In the genomic region with DNA sequence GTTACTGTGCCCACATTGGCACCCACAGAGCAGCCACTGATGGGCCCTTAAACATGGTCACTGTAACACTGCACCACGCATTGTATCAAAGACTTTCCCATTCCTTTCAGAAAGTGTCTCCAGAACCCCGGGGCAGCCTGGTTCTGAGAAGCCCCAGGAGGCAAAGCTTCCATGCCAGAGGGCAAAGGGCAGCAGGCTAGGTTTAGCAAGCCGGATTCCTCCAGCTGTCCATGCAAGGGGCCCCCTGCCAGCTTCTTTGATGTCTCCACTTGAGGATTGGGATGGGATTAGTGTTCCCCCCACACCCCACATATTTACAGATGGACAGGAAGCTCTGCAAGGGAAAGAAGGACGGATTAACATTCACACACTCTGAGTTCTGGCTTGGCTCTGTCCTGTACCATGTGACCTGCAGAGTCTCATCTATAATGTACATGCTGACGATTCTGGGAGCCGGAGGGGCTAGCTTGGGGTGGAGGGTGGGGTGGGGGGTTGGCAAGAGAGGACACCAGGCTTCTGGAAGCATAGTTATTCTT, we compare ENCODE assay signal across 18 mouse cellular contexts.
DNase-seq lines count a peak whose midpoint lies in the region; ATAC-seq and TF ChIP-seq lines count a peak whose summit lies in the region.
"Had no signal": no experiment of that assay in that cellular context is flagged by ENCODE, and none has a peak within 500 bp of the region (broad histone marks: within the 10 kb centered on the region; RNA-seq: fewer than 3 reads in every experiment).

No protein-coding gene starts in this region.

- no peak for ATAC-seq in hindbrain, embryonic 16.5 days
- 0 out of 2 replicates have a peak, but pooled peaks have one; percentile 23 for ATAC-seq in lung, postnatal 0 days
- no peak for ATAC-seq in heart, embryonic 12.5 days (ENCODE audit: insufficient number of reproducible peaks, low FRiP score)
- ATAC-seq: forebrain, postnatal 0 days had no signal

- no peak overlapping the region for H3K4me3 ChIP-seq in hindbrain, embryonic 10.5 days
- H3K4me3 ChIP-seq in hindbrain, embryonic 16.5 days (ENCODE audit: low read length) = no peak overlapping the region
- H3K4me3 ChIP-seq in lung, postnatal 0 days (ENCODE audit: low read depth, low read length) = no peak overlapping the region
- H3K4me3 ChIP-seq in heart, embryonic 12.5 days = no peak overlapping the region
- H3K4me3 ChIP-seq: heart, embryonic 10.5 days; hindbrain, embryonic 13.5 days; lung, embryonic 15.5 days had no signal

- no peaks in the 10 kb centered on the region for H3K9me3 ChIP-seq in hindbrain, embryonic 10.5 days
- H3K9me3 ChIP-seq in hindbrain, embryonic 16.5 days (ENCODE audit: control insufficient read depth, low read length) = no peaks in the 10 kb centered on the region
- no peaks in the 10 kb centered on the region for H3K9me3 ChIP-seq in lung, postnatal 0 days (ENCODE audit: low read length)
- no peaks in the 10 kb centered on the region for H3K9me3 ChIP-seq in heart, embryonic 12.5 days (replicated peaks)
- H3K9me3 ChIP-seq: heart, embryonic 10.5 days; hindbrain, embryonic 13.5 days; lung, embryonic 15.5 days had no signal

- H3K36me3 ChIP-seq in hindbrain, embryonic 10.5 days = no peaks in the 10 kb centered on the region
- no peaks in the 10 kb centered on the region for H3K36me3 ChIP-seq in hindbrain, embryonic 16.5 days (ENCODE audit: control insufficient read depth, insufficient read depth, low read length)
- no peaks in the 10 kb centered on the region for H3K36me3 ChIP-seq in lung, postnatal 0 days (ENCODE audit: insufficient read depth, low read length)
- H3K36me3 ChIP-seq in heart, embryonic 12.5 days = no peaks in the 10 kb centered on the region
- H3K36me3 ChIP-seq: heart, embryonic 10.5 days; hindbrain, embryonic 13.5 days; lung, embryonic 15.5 days had no signal

- no peak for DNase-seq in hindbrain, embryonic 10.5 days (ENCODE audit: low spot score)
- no peak for DNase-seq in lung, postnatal 0 days (ENCODE audit: low spot score)
- no peak for DNase-seq in lung, adult 18-20 months
- DNase-seq in kidney, postnatal 10 days = peak; percentile 14
- DNase-seq in retina, postnatal 1 day = peak; percentile 40
- DNase-seq in gastrocnemius, adult 8-10 months (ENCODE audit: low spot score in 2 of 2) = no peak
- DNase-seq: cerebellum, adult 18-20 months; forebrain, postnatal 0 days; heart, postnatal 14 days; right cerebral cortex, postnatal 4 days; thymus, adult 2 months had no signal

- H3K9ac ChIP-seq in hindbrain, embryonic 16.5 days (ENCODE audit: low read depth, low read length) = no peak overlapping the region
- H3K9ac ChIP-seq in lung, postnatal 0 days (replicated peaks; ENCODE audit: low read depth) = no peak overlapping the region
- H3K9ac ChIP-seq in heart, embryonic 12.5 days = no peak overlapping the region
- H3K9ac ChIP-seq: forebrain, postnatal 0 days; hindbrain, embryonic 13.5 days; lung, embryonic 15.5 days had no signal

- no peak overlapping the region for H3K4me2 ChIP-seq in hindbrain, embryonic 16.5 days (ENCODE audit: low read length)
- no peak overlapping the region for H3K4me2 ChIP-seq in lung, postnatal 0 days (replicated peaks; ENCODE audit: low read depth, low read length)
- H3K4me2 ChIP-seq in heart, embryonic 12.5 days = no peak overlapping the region
- H3K4me2 ChIP-seq: hindbrain, embryonic 13.5 days; liver, embryonic 11.5 days; lung, embryonic 15.5 days had no signal

- peaks cover 4% of the 10 kb centered on the region; the same call in 1 of the 2 replicates for H3K27me3 ChIP-seq in hindbrain, embryonic 10.5 days (ENCODE audit: insufficient read depth, poor library complexity, severe bottlenecking)
- H3K27me3 ChIP-seq in hindbrain, embryonic 16.5 days (replicated peaks; ENCODE audit: control insufficient read depth, insufficient read depth, low read length) = no peaks in the 10 kb centered on the region
- H3K27me3 ChIP-seq in lung, postnatal 0 days (replicated peaks; ENCODE audit: insufficient read depth, low read length) = no peaks in the 10 kb centered on the region
- H3K27me3 ChIP-seq in heart, embryonic 12.5 days (replicated peaks) = no peaks in the 10 kb centered on the region
- H3K27me3 ChIP-seq: CH12.LX; lung, embryonic 15.5 days had no signal

- H3K27ac ChIP-seq in hindbrain, embryonic 10.5 days = 0 out of 2 replicates have a peak overlapping the region, but pooled peaks have one; percentile 16
- H3K27ac ChIP-seq in hindbrain, embryonic 16.5 days (ENCODE audit: low read depth, low read length) = no peak overlapping the region
- no peak overlapping the region for H3K27ac ChIP-seq in lung, postnatal 0 days (ENCODE audit: low read length)
- H3K27ac ChIP-seq in heart, embryonic 12.5 days (ENCODE audit: poor library complexity, severe bottlenecking) = no peak overlapping the region
- H3K27ac ChIP-seq: heart, embryonic 10.5 days; hindbrain, embryonic 13.5 days; lung, embryonic 15.5 days had no signal

- peaks cover 28% of the 10 kb centered on the region for H3K4me1 ChIP-seq in hindbrain, embryonic 10.5 days (replicated peaks)
- no peaks in the 10 kb centered on the region; the same call in 1 of the 2 replicates for H3K4me1 ChIP-seq in hindbrain, embryonic 16.5 days (ENCODE audit: control insufficient read depth, insufficient read depth, low read depth, low read length)
- no peaks in the 10 kb centered on the region for H3K4me1 ChIP-seq in lung, postnatal 0 days (ENCODE audit: insufficient read depth, low read depth, low read length)
- H3K4me1 ChIP-seq in heart, embryonic 12.5 days (replicated peaks) = peaks cover 24% of the 10 kb centered on the region

- TF ChIP-seq EP300 in lung, postnatal 0 days (IDR thresholded peaks at IDR 0.05) = no peak

- 20% methylated on average over 6 of the region's 6 CpGs for WGBS in hindbrain, embryonic 10.5 days
- WGBS in hindbrain, embryonic 16.5 days = 30% methylated on average over 6 of the region's 6 CpGs
- WGBS in lung, postnatal 0 days = 30% methylated on average over 6 of the region's 6 CpGs
- 49% methylated on average over 6 of the region's 6 CpGs for WGBS in heart, embryonic 12.5 days

- no peak for TF ChIP-seq CTCF in lung, postnatal 0 days (IDR thresholded peaks at IDR 0.05)

Comparison
In these comparisons a context has a peak if more than half of its experiments do, and no peak if none do; other contexts are left out.
1. DNase-seq: peak in kidney, postnatal 10 days (single experiment) and retina, postnatal 1 day (single experiment); none in hindbrain, embryonic 10.5 days (single experiment), lung, postnatal 0 days (single experiment), lung, adult 18-20 months (0 of 2) and gastrocnemius, adult 8-10 months (0 of 2).